Mouse (Mus musculus) layer of hippocampus, adult 11-12 months (tissue): ENCODE data around the gene Krtap28-13.

Experiments
- DNase-seq: peaks from one replicate; pipeline ENCODE4 v3.0.0; 2022; ENCODE audit warnings: low spot score

Krtap28-13 gene

GRCm38 (mm10) chr1:83060643-83061042 lies at the start of gene Krtap28-13:
Gene Krtap28-13, plus strand, starts transcription at chr1:83060930.
- DNase-seq = no peak

- DNase-seq = no peak
Observed at GRCm38 (mm10) chr1:83014477-83014876, 46.3 kb upstream of the Krtap28-13 start.

- DNase-seq = no peak
Observed at GRCm38 (mm10) chr1:83015329-83015879, 45.3 kb upstream of the Krtap28-13 start.

- DNase-seq = no peak
Observed at GRCm38 (mm10) chr1:83016556-83016955, 44.2 kb upstream of the Krtap28-13 start.

- DNase-seq = no peak
Observed at GRCm38 (mm10) chr1:83031950-83032349, 28.8 kb upstream of the Krtap28-13 start.

GRCm38 (mm10) chr1:83032508-83032907 lies 28.2 kb upstream of the Krtap28-13 start:
- DNase-seq = no peak

- no peak for DNase-seq
Observed at GRCm38 (mm10) chr1:83034509-83034908, 26.2 kb upstream of the Krtap28-13 start.

- no peak for DNase-seq
Observed at GRCm38 (mm10) chr1:83036892-83037667, 23.6 kb upstream of the Krtap28-13 start.

- peak; percentile 27 for DNase-seq
Observed at GRCm38 (mm10) chr1:83038109-83038672, 22.5 kb upstream of the Krtap28-13 start, which contains the start of gene Slc19a3. Gene Slc19a3, minus strand, starts transcription at chr1:83038448.

- DNase-seq = no peak
Observed at GRCm38 (mm10) chr1:83039080-83039479, 21.6 kb upstream of the Krtap28-13 start.

GRCm38 (mm10) chr1:83042380-83042779 lies 18.4 kb upstream of the Krtap28-13 start, which contains the start of gene Krtap28-10:
Gene Krtap28-10, minus strand, starts transcription at chr1:83042480.
- DNase-seq = no peak

GRCm38 (mm10) chr1:83044882-83045427 lies 15.8 kb upstream of the Krtap28-13 start, which contains the start of gene Gm47969:
Gene Gm47969, plus strand, starts transcription at chr1:83044932.
- no peak for DNase-seq

- DNase-seq = no peak
Observed at GRCm38 (mm10) chr1:83058481-83058880, 2.2 kb upstream of the Krtap28-13 start.

- no peak for DNase-seq
Observed at GRCm38 (mm10) chr1:83059278-83059677, 1.5 kb upstream of the Krtap28-13 start, which contains the start of gene A030005K14Rik. Gene A030005K14Rik, minus strand, starts transcription at chr1:83059378.

GRCm38 (mm10) chr1:83064851-83065250 lies 4.1 kb downstream of the Krtap28-13 start:
- peak; percentile 25 for DNase-seq

- DNase-seq = no peak
Observed at GRCm38 (mm10) chr1:83066577-83066976, 5.8 kb downstream of the Krtap28-13 start.

GRCm38 (mm10) chr1:83067205-83067604 lies 6.5 kb downstream of the Krtap28-13 start:
- DNase-seq = no peak

- DNase-seq = no peak
Observed at GRCm38 (mm10) chr1:83075526-83076189, 14.9 kb downstream of the Krtap28-13 start.

- peak; percentile 42 for DNase-seq
Observed at GRCm38 (mm10) chr1:83076190-83076917, 15.6 kb downstream of the Krtap28-13 start.

- no peak for DNase-seq
Observed at GRCm38 (mm10) chr1:83077016-83077415, 16.3 kb downstream of the Krtap28-13 start.

- no peak for DNase-seq
Observed at GRCm38 (mm10) chr1:83084790-83085189, 24.1 kb downstream of the Krtap28-13 start.
